Comparison of ENCODE assay signal across 20 mouse cellular contexts in genomic region chr4:67626641-67627040, GRCm38 (mm10).
DNase-seq lines count a peak whose midpoint lies in the region; ATAC-seq lines count a peak whose summit lies in the region.
"Had no signal": no experiment of that assay in that cellular context is flagged by ENCODE, and none has a peak within 500 bp of the region (broad histone marks: within the 10 kb centered on the region; RNA-seq: fewer than 3 reads in every experiment).

No protein-coding gene starts in this region.

- peak; percentile 34 for DNase-seq in cerebellum, adult 9-10 months
- DNase-seq in kidney, adult 9 months = peak; percentile 14
- no peak for DNase-seq in kidney, adult 11 months
- DNase-seq in ovary, postnatal 14 days (ENCODE audit: low spot score) = peak; percentile 1
- DNase-seq in ovary, postnatal 10 days (ENCODE audit: low spot score) = no peak
- DNase-seq in lung, postnatal 36 days = no peak
- DNase-seq: adrenal gland, adult 8-10 months; adrenal gland, postnatal 14 days; adrenal gland, postnatal 36 days; B cell, adult 2 months; cerebellum, adult 11 months; cerebellum, adult 8-10 months; cerebellum, postnatal 10 days; forebrain, postnatal 0 days had no signal

- ATAC-seq in cerebellum, adult (ENCODE audit: insufficient number of reproducible peaks, low FRiP score, low TSS enrichment) = no peak
- ATAC-seq: activated CD4-positive, CD25-positive, alpha-beta regulatory T cell, adult 4 months; CD4-positive, CD25-positive, alpha-beta regulatory T cell, adult 4 months; forebrain, embryonic 13.5 days; forebrain, embryonic 15.5 days; forebrain, postnatal 0 days; Patski had no signal

Comparison
In these comparisons a context has a peak if more than half of its experiments do, and no peak if none do; other contexts are left out.
1. DNase-seq: peak in cerebellum, adult 9-10 months (single experiment), kidney, adult 9 months (single experiment) and ovary, postnatal 14 days (single experiment); none in kidney, adult 11 months (single experiment), ovary, postnatal 10 days (single experiment) and lung, postnatal 36 days (single experiment).